ENCODE assay signal across 8 mouse cellular contexts in genomic region chr2:140395179-140395578, GRCm38 (mm10). TPM values are rescaled to one million over a fixed set of nuclear protein-coding genes. Genes with fewer than 3 reads are reported as not detected.
A peak's percentile ranks its signal among the peaks of the same experiment; 100 is the strongest.
DNase-seq lines count a peak whose midpoint lies in the region; ATAC-seq lines count a peak whose summit lies in the region.

TSS of gene Macrod2 (plus strand) at chr2:140395309.

- H3K27me3 ChIP-seq in hindbrain, embryonic 11.5 days (ENCODE audit: control insufficient read depth, insufficient read depth, low read length): no peaks in the 10 kb centered on the region
- peaks cover 3% of the 10 kb centered on the region; the same call in 1 of the 2 replicates for H3K27me3 ChIP-seq in lung, embryonic 16.5 days (ENCODE audit: control insufficient read depth, insufficient read depth, low read depth, low read length)

- H3K4me2 ChIP-seq in hindbrain, embryonic 11.5 days (replicated peaks; ENCODE audit: low read depth, low read length): peak within 1 kb of the TSS; percentile 88
- H3K4me2 ChIP-seq in lung, embryonic 16.5 days (ENCODE audit: low read depth, low read length): peak within 1 kb of the TSS; percentile 98

- H3K4me3 ChIP-seq in hindbrain, embryonic 11.5 days (ENCODE audit: low read depth, low read length): peak within 1 kb of the TSS; percentile 79
- peak within 1 kb of the TSS; percentile 84 for H3K4me3 ChIP-seq in lung, embryonic 16.5 days (ENCODE audit: low read length)

- no peaks in the 10 kb centered on the region for H3K4me1 ChIP-seq in hindbrain, embryonic 11.5 days (replicated peaks; ENCODE audit: control insufficient read depth, insufficient read depth, low read length)
- H3K4me1 ChIP-seq in lung, embryonic 16.5 days (replicated peaks; ENCODE audit: control insufficient read depth, insufficient read depth, low read length): peaks cover 6% of the 10 kb centered on the region; the same call in 1 of the 2 replicates

- peak within 1 kb of the TSS; percentile 65; the same call in 1 of the 2 replicates for H3K27ac ChIP-seq in hindbrain, embryonic 11.5 days (ENCODE audit: low read depth, low read length)
- peak within 1 kb of the TSS; percentile 17; the same call in 1 of the 2 replicates for H3K27ac ChIP-seq in lung, embryonic 16.5 days (ENCODE audit: low read length)

- peak within 1 kb of the TSS; percentile 76 for H3K9ac ChIP-seq in hindbrain, embryonic 11.5 days (ENCODE audit: low read depth, low read length)
- peak within 1 kb of the TSS; percentile 71 for H3K9ac ChIP-seq in lung, embryonic 16.5 days (ENCODE audit: low read length)

- DNase-seq in R1 (ENCODE audit: low read depth, low spot score): peak; percentile 97
- DNase-seq in cerebellum, postnatal 14 days: peak; percentile 99
- DNase-seq in frontal cortex, postnatal 10 days (ENCODE audit: low spot score in 2 of 2): peak; percentile 96 to 98
- peak; percentile 99 for DNase-seq in hindbrain, embryonic 11.5 days (ENCODE audit: low spot score)
- DNase-seq in layer of hippocampus, adult 9-11 months: peak; percentile 98
- DNase-seq in ovary, postnatal 10 days (ENCODE audit: low spot score): peak; percentile 94
- DNase-seq in thymus, postnatal 0 days (ENCODE audit: low spot score): peak; percentile 100

- H3K9me3 ChIP-seq in hindbrain, embryonic 11.5 days (ENCODE audit: control insufficient read depth, low read length): no peaks in the 10 kb centered on the region
- H3K9me3 ChIP-seq in lung, embryonic 16.5 days (ENCODE audit: control insufficient read depth, low read length): no peaks in the 10 kb centered on the region

- no peaks in the 10 kb centered on the region for H3K36me3 ChIP-seq in hindbrain, embryonic 11.5 days (ENCODE audit: control insufficient read depth, insufficient read depth, low read length)
- H3K36me3 ChIP-seq in lung, embryonic 16.5 days (ENCODE audit: control insufficient read depth, insufficient read depth, low read length): no peaks in the 10 kb centered on the region

- peak; percentile 99 for ATAC-seq in hindbrain, embryonic 11.5 days (ENCODE audit: low FRiP score)
- peak; percentile 99 for ATAC-seq in lung, embryonic 16.5 days (ENCODE audit: low read depth)

- under 1% methylated on average over 35 of the region's 47 CpGs for WGBS in hindbrain, embryonic 11.5 days
- WGBS in lung, embryonic 16.5 days: under 1% methylated on average over 43 of the region's 47 CpGs

RNA-seq across cellular contexts. Expression of gene Macrod2, which starts in this region (rescaled TPM):
- 41.4 and 42.5 TPM in 2 replicates for polyA plus RNA-seq in hindbrain, embryonic 11.5 days (2014; fragmentation: Nextera tagmentation; extraction: Ambion mirVana)
- 31.4 and 32.1 TPM in 2 replicates for polyA plus RNA-seq in lung, embryonic 16.5 days (2015; fragmentation: Nextera tagmentation; extraction: Ambion mirVana)
- 24.6 and 28.6 TPM in 2 replicates for polyA plus RNA-seq in thymus, postnatal 0 days (2015; fragmentation: Nextera tagmentation; extraction: Ambion mirVana)

Comparison
In these comparisons a context has a peak if more than half of its experiments do, and no peak if none do; other contexts are left out.
1. Peak in every context shown above with its lines: DNase-seq, ATAC-seq, H3K4me3 ChIP-seq and H3K27ac ChIP-seq.